Mouse (Mus musculus) embryonic fibroblast, embryonic 13.5 days (primary cell): ENCODE results near the gene Gm21985. TPM values are rescaled to one million over a fixed set of nuclear protein-coding genes. Genes with fewer than 3 reads are reported as not detected.

Source experiments
- H3K27ac ChIP-seq: 2 replicates; pipeline ENCODE4 v1.5.1; 2012; ENCODE audit warnings: low read length, control low read depth, inconsistent platforms; ENCODE audit not compliant: insufficient read depth
- H3K4me1 ChIP-seq: 2 replicates; pipeline ENCODE4 v1.6.1; 2011; ENCODE audit warnings: low read length; ENCODE audit not compliant: control insufficient read depth, insufficient read depth
- H3K4me3 ChIP-seq: 2 replicates; pipeline ENCODE4 v1.5.1; 2011; ENCODE audit warnings: mild to moderate bottlenecking, control low read depth, low read length; ENCODE audit not compliant: insufficient read depth
- CTCF ChIP-seq: IDR thresholded peaks from 2 replicates; pipeline ENCODE4 v1.5.1; 2011; ENCODE audit warnings: mild to moderate bottlenecking, control low read depth, low read length, moderate library complexity, borderline replicate concordance; ENCODE audit not compliant: insufficient read depth
- POLR2A ChIP-seq: IDR thresholded peaks from 2 replicates; pipeline ENCODE4 v1.6.1; 2011; ENCODE audit warnings: low read depth, mild to moderate bottlenecking, control low read depth, low read length, moderate library complexity
- polyA plus RNA-seq: library from polyadenylated mRNA; stranded (reverse); fragments of >200 nt; gene quantifications from 2 replicates; pipeline ENCODE4 v1.2.4, GENCODE M21; 2011; ENCODE audit warnings: low read depth; ENCODE audit not compliant: missing spikeins, insufficient read length

Gene Gm21985
- polyA plus RNA-seq, 1 experiment, result not detected

DNA sequence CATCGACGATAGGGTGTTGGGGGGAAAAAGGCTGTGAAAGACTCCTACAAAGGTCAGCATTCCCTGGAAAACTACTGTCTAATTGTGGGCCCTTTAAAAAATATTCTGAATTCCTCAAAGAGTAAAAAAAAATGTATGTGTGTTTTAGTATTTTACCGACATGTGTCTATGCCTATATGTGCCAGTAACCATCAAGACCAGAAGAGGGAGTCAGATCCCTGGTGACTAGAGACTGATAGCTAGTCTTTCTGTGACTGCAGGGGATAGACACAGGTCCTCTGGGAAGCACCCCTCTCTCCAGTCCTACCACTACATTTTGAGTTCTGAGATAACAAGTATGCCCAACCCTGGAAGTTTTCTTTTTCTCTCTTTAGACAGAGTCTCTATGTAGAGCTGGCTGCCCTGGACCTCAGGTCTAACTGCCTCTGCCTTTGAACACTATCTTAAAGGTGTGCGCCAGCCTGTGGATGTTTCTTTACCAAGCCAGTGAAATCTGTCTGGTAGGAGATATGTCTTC, 3.3 kb upstream of the Gm21985 start:
- TF ChIP-seq CTCF, result no peak
- no peak for TF ChIP-seq POLR2A
- H3K4me3 ChIP-seq, result peak overlapping the region; percentile 69
- H3K27ac ChIP-seq, result no peak overlapping the region
- 0 out of 2 replicates have a peak, but pooled peaks cover 3% of the 10 kb centered on the region for H3K4me1 ChIP-seq

DNA sequence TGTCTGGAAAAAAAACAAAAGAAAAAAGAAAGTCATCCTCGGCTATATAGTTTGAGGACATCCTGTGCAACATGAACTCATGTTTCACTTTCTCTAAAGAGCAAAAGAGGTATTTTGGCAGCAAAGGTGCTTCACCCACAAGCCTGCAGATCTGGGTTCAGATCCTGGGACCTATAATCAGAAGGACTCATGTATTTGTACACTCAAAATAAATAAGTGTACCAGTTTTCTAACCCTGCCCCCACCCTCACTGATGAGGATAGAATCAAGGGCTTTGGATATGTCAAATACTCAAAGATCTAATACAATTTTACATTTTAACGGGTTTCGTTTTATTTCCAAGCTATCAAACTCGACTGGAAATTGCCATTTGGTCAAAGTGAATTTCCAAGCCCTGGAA, 1.8 kb upstream of the Gm21985 start:
- 0 out of 2 replicates have a peak, but pooled peaks cover 3% of the 10 kb centered on the region for H3K4me1 ChIP-seq
- H3K27ac ChIP-seq, result no peak overlapping the region
- TF ChIP-seq POLR2A (no peak), CTCF (no peak)
- no peak overlapping the region for H3K4me3 ChIP-seq

DNA sequence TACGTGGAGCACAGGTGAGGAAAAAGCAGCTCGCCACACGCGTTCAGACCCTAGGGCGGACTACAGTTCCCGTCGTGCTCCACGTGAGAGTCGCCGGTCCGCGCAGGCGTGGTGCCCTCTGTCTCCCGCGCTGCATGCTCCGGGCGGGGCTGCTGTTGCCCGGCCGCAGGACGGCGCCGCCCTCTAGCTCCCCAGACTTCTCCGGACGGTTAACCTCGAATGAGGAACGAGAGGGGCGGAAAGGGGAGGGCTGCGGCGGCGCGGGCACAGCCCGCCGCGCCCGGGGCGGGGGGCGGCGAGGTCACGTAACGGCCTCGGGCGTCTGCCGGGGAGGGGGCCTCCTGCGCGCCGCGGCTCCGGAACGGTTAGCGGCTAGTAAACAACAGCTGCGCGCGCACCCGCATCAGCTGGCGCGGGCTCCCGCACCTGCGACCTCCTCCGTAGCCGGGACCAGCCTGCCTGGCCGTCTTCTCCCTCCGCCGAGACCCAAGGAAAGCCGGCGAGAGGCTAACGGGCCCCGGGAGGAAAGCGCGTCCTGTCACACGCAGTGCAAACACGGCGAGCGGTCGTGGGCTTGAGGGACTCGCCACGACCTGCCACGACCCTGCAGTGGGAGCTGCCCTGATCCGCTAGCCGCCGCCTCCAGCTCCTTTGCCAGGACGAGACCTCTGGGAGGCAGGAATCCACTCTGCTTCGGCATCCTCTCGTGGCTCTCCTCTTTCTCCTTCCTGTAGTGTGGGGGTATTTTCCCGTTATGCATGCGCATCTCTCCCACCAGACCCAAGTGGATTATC, 469 bp upstream of the Gm21985 start, which contains the start of gene Slc12a6:
TSS of gene Slc12a6 (plus strand) at position 378 of the 794 bp plus-strand sequence.
- H3K4me3 ChIP-seq, result peak within 1 kb of the TSS; percentile 72
- peaks cover 3% of the 10 kb centered on the region; the same call in 1 of the 2 replicates for H3K4me1 ChIP-seq
- H3K27ac ChIP-seq, result no peak within 1 kb of the TSS
- TF ChIP-seq CTCF (no peak), POLR2A (peak; percentile 49)

DNA sequence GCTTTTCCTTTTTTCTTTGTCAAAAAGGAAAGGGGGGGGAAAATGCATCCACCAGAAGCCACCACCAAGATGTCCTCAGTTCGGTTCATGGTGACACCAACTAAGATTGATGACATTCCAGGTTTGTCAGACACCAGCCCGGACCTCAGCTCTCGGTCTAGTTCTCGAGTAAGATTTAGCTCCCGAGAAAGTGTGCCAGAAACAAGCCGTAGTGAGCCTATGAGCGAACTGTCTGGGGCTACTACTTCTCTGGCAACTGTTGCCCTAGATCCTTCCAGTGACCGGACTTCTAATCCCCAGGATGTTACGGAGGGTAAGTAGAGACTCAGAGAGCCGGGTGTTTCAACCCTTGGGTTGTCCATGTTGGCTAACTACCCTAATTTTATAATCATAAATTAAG, 666 bp downstream of the Gm21985 start:
- no peak overlapping the region for H3K27ac ChIP-seq
- H3K4me3 ChIP-seq, result peak overlapping the region; percentile 31
- no peak for TF ChIP-seq POLR2A
- no peak for TF ChIP-seq CTCF
- peaks cover 3% of the 10 kb centered on the region; the same call in 1 of the 2 replicates for H3K4me1 ChIP-seq

DNA sequence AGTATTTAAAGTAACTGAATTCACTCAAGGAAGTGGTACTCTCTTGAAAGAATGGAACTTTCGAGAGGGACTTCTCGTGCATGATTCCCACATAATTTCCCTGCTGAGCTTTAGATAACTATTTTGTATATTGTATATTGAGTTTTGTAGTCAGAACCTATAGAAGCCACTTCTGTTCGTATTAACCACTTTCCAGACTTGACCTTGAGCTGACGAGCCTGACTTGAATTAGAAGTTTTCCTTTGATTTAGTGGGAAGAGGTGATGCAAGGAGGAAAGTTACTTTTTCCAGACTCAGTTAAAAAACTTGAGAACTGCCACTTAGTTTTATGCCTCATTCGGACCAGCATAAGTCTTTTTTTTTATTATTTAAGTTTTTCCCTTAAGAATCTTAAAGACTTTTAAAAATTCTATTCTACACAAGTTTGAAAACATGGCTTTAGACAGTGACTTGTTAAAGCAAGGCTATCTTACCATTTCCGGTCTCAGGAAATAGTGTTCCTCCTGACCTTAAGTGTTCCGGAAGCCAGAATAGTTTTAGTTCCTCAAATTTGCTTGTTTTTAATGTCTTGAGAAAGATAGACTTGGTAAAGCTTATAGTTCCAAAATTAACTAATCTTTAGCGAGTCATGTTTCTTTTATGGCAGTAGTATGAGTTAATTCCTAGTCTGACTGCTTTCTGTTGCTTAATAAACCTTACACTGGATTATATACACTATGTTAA, 1.6 kb downstream of the Gm21985 start:
- no peak overlapping the region for H3K27ac ChIP-seq
- H3K4me3 ChIP-seq, result no peak overlapping the region
- TF ChIP-seq POLR2A (no peak), CTCF (no peak)
- peaks cover 3% of the 10 kb centered on the region; the same call in 1 of the 2 replicates for H3K4me1 ChIP-seq

DNA sequence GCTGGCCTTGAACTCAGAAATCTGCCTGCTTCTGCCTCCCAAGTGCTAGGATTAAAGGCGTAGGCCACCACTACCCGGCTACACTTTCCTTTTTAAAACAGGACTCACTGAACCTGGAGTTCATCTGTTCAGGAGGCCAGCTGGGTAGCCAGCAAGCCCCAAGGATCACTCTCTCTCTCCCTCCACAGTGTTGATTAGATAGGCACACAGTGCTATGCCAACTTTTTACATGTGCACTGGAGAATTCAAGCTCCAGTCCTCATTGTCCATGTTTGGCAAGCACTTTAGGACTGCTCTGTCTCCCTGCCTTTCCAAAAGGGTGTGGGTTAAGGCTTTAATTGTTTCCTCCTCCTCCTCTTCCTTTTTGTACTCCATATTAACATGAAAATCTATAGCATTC, 3.9 kb downstream of the Gm21985 start:
- Histone ChIP-seq H3K4me1 (no peaks in the 10 kb centered on the region; the same call in 1 of the 2 replicates), H3K27ac (no peak overlapping the region), H3K4me3 (no peak overlapping the region)
- no peak for TF ChIP-seq CTCF
- no peak for TF ChIP-seq POLR2A

DNA sequence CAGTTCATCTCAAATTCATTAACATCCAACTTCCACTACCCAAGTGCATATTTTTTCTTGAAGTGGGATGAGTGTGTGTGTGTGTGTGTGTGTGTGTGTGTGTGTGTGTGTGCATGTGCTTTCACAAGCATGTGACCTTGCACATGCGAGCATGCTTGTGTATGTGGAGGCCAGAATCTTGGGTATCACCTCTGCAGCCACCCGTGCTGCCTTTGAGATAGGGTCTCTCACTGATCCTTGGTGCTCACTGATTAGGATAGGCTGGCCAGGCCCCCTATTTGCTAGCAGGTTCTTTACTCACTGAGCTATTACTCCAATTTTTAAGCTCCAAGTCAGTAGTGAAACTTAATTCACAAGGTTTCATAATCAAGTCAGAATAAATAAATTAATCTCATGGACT, 6.8 kb downstream of the Gm21985 start:
- TF ChIP-seq POLR2A (no peak), CTCF (no peak)
- Histone ChIP-seq H3K4me1 (no peaks in the 10 kb centered on the region; the same call in 1 of the 2 replicates), H3K4me3 (no peak overlapping the region), H3K27ac (no peak overlapping the region)

DNA sequence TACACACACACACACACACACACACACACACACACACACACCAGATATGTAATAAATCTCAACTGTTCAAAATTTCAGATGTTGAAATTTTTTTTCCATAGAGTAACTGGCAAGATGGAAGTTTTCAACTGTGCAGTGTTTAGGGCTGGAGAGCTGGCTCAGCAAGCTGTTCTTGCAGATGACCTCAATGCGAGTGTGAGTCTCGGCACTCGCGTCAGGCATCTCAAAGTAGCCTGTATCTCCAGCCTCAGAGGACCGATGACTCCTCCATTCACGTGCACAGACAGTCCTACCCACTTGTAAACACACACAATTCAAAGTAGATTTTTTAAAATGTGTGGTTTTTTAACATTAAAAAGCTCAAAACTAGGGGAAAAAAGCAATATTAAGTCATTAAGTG, 7.4 kb downstream of the Gm21985 start:
- Histone ChIP-seq H3K4me3 (no peak overlapping the region), H3K27ac (no peak overlapping the region), H3K4me1 (no peaks in the 10 kb centered on the region; the same call in 1 of the 2 replicates)
- TF ChIP-seq POLR2A, result no peak
- TF ChIP-seq CTCF, result no peak

DNA sequence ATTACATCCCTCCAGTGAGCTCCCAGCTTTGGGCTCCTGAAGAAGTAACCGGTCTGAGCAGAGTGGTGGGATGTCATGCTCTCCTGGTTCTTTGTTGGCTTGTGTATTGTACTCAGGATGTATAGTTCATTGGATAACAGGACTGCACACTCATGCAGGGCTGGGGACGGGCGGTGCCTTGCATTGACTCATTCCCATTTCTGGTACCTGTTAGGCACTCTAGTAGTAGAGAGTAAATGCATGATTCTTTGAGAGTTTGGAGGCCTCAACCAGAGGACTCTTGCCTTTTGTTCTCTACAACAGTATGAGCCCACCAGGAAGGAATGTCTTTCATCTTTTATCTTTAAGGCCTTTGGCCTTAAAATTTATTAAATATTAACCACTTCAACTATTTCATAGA, 10.8 kb downstream of the Gm21985 start:
- Histone ChIP-seq H3K4me3 (no peak overlapping the region), H3K27ac (no peak overlapping the region), H3K4me1 (no peaks in the 10 kb centered on the region)
- TF ChIP-seq CTCF, result no peak
- no peak for TF ChIP-seq POLR2A

DNA sequence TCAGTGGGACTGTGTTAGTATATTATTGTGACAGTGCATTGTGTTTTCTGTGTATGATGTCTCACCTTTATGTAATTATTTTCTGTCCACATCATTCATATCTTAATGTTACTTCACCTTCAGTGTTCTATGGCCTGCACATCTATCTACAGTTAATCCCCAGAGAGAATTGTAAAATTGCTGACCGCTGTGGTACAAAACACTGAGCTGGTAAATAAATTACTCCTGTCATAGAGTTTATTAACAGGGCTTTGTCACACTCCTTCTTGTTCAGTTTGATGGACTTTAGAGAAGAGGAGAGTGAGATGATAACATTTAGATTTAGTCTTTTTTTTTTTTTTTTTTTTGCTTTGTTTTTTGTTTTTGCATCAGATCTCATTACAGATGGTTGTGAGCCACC, 16.7 kb downstream of the Gm21985 start:
- no peak overlapping the region for H3K4me3 ChIP-seq
- no peak overlapping the region for H3K27ac ChIP-seq
- TF ChIP-seq CTCF (no peak), POLR2A (no peak)
- H3K4me1 ChIP-seq, result no peaks in the 10 kb centered on the region
